Mouse (Mus musculus) lung, postnatal 25 days (tissue): ENCODE measurements around the gene Zfp52.

Experiments
- DNase-seq: peaks from one replicate; pipeline ENCODE4 v3.0.0; 2022; ENCODE audit warnings: low spot score

Zfp52 gene

GRCm38 (mm10) chr17:21535096-21536001, at the start of gene Zfp52:
Gene Zfp52, plus strand, starts transcription at chr17:21535539.
- peak; percentile 70 for DNase-seq

- DNase-seq: peak; percentile 94
Measured at GRCm38 (mm10) chr17:21488760-21489499, 46.4 kb upstream of the Zfp52 start, which contains the start of gene Zfp53. Gene Zfp53, plus strand, starts transcription at chr17:21488998.

GRCm38 (mm10) chr17:21489500-21490001, 45.8 kb upstream of the Zfp52 start:
- DNase-seq: no peak

DNA sequence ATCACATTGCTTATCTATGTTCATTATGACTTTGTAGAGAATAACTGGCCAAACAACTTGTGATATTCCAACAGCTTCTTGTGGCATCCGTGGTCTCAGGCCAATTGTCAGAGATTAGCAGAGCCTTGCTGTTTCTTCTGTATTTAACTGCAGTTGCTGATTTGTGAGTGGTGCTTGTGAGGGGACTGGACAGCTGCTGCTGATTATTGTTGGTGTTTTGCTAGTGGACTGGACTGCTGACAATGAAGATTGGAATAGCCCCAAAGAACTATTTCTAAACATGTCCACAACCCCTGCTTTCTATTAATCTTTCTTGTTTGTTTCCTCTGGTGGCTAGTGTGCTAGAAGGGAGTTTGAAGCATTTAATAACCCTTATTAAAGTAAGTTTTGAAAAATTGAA, 34.0 kb upstream of the Zfp52 start:
- DNase-seq: no peak

DNA sequence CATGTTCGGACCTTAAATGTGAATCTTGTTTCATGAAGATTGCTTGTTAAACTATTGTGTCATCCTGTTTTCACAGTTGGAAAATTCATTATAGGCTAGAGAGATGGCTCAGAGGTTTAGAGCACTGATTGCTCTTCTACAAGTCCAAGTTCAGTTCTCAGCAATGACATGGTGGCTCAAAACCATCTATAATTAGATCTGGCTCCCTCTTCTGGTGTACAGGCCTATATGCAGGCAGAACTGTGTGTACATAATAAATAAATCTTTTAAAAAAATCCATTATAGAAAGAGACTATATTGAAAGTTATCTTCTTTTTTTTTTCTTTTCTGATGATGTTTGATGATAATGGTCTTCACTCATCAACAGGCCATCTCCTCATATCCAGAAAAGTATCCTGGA, 30.8 kb upstream of the Zfp52 start:
- no peak for DNase-seq

DNA sequence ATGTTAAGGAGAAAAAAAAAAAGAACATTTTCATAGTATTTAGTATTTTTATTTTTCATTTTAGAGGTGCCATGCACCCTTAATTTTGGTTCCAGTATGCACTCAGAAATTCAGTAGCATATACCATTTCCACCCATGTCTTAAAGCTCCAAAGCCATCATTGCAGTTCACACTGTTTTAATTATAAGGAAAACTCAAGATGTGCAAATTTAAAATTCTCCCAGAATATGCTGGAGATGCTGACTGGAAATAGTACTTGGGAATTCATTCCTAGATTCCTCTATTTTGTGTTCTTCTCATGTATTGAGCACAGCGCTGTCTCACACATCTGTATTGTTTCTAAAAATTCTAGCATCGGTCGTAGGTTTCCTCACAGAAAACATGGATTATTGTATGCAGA, 29.1 kb upstream of the Zfp52 start:
- no peak for DNase-seq

- no peak for DNase-seq
Measured at GRCm38 (mm10) chr17:21509756-21510155, 25.6 kb upstream of the Zfp52 start.

GRCm38 (mm10) chr17:21515403-21516105, 19.8 kb upstream of the Zfp52 start:
- peak; percentile 85 for DNase-seq

GRCm38 (mm10) chr17:21516201-21517129, 18.9 kb upstream of the Zfp52 start:
- DNase-seq: peak; percentile 70

DNA sequence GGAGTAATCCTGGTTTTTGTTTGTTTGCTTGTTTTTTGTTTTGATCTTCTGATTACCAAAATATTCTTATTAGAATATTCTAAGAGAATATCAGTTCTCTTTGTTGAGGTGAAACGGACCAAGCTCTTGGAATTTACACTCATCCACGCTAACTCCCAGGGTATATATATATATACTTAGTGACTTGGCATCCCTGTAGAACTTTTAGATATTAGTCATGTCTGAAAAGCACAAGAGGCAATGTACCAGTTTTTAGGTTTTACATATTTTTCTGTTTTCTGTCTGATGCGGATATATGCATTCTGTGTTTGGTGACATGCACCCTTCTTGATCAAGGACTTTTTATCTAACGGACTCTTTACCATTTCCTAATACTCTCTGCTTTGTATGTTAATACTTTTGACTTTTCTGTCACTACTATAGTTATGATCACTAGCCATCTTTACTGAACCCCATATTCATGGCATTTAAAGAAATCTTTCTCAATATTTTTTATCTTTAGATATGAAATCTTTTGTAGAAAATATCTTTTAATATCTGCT, 18.1 kb upstream of the Zfp52 start:
- DNase-seq: no peak

DNA sequence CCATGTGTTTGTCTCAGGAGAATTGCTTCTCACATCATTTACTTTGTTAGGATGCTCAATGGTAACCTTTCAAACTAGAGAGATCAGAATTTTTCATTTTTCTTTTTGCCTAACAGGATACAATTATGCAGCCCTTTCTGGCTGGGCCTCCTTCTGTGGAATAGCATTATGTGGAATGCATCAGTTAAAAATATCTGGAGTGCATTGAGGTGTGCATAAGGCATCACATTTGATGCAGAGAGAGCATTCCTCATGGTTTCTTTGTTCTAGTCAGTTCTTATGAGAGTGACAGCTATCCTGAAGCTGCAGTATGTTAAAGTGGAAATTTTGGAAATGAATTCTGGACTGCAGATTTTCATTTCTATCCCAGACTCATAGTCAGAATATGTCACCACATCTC, 9.1 kb upstream of the Zfp52 start:
- no peak for DNase-seq

DNA sequence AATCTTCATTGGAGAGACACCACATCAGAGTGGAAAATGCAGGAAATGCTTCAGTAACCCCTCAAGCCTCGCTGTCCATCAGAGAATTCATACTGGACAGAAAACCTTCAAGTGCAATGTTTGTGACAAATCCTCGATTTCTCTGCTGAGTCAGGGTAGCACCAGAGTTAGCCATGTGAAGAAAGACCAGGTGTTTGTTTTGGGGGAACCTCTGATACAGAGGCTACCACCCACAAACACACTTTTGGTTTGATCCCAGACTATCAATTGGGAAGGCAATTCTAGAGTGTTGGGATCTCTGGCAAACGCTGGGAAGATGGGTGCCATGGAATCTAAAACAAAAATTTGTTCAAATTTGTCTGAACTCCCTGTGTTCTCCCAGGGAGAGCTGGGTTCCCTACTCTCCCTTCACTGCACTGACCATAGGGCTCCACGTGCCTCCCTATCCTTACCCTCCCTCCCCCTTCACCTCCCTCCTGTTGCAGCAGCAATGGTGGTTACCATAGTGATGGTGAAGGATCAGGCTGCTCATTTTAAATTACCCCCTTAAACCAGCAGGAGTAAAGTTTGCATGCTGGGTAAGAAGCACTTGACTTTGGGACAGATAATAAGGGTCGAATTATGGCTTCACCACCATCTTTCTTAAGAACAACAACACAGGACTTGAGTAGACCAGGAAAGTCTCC, 4.6 kb upstream of the Zfp52 start:
- no peak for DNase-seq

DNA sequence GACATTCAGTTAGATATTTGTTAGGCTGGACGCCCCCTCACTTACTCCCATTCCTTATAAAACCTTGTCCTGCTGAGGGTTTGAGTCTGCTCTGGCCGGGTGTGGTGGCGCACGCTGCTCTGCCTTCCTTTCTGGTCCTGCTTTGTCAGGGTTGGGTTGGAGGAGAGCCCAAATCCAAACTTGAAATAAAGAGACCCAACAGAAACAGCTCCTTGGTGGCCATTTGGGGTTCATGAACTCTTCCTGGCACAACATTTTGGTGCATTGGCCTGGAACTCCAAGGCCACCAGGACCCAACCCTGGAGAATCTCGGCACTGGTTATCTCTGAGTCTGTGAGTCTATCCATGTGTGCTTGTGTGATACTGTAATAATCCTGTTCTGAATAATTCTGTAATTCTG, 3.7 kb upstream of the Zfp52 start:
- no peak for DNase-seq

DNA sequence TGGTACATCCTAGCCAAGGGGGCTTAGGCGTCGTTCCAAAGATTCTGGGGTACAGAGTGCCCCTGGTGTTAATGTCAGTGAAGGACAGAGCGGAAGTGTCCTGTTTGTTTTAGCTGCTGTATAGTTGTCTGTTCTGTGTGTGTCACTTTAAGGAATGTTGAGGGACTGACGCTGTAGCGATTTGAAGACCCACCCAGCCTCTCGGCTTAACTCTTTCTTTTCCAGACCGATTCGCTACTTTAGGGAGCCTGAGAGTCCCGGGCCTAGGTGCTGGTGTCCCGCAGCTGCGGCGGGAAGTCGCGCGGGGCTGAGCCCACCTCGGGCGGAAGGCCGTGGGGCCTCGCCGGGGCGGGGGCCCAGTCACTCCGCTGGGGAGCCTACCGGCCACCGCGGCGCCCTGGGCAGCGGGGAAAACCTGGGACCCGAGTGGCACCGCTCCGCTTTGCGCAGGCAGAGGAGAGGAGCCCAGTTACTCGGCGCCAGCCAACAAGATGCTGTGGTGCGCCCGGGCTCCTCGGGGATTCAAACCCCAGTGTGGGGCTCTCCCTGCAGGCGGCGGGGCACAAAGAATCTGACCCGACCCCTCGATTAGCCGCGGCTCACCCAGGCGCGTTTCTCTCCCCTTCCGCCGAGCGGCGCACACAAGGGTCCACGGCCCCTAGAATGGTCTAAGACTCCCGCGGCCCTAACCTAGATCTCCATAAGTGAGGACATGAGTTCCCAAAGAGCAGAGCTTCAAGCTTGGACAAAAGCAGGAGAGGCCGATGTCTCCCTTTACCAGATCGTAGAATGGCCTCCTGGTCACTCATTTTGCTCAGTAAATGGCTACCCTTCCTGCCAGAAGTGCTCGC, 3.0 kb upstream of the Zfp52 start:
- peak; percentile 84 for DNase-seq

- DNase-seq: no peak
Measured at GRCm38 (mm10) chr17:21533961-21534360, 1.4 kb upstream of the Zfp52 start.

GRCm38 (mm10) chr17:21534460-21535095, 761 bp upstream of the Zfp52 start:
- peak; percentile 92 for DNase-seq

- no peak for DNase-seq
Measured at GRCm38 (mm10) chr17:21536096-21536495, 757 bp downstream of the Zfp52 start.

GRCm38 (mm10) chr17:21536676-21537075, 1.3 kb downstream of the Zfp52 start:
- DNase-seq: no peak

DNA sequence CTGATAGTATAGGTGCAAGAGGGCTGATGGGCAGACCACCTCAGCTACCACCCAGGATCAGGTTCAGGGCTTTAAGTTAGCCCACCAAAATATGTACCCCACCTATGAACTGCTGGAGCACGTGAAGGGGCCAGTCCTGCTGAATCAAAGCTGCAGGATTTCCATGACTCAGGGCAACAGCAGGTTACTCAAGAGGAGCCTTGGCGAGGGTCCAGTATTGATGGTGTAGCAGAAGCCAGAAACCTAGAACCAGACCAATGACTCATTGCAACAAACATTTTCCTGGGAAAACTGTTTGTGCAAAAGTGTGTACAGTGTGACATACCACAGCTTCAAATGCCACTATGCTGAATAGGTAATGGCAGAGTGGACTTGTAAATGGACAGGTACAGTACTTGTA, 22.5 kb downstream of the Zfp52 start:
- no peak for DNase-seq
